ENCODE assay signal across 22 mouse cellular contexts in the genomic region with DNA sequence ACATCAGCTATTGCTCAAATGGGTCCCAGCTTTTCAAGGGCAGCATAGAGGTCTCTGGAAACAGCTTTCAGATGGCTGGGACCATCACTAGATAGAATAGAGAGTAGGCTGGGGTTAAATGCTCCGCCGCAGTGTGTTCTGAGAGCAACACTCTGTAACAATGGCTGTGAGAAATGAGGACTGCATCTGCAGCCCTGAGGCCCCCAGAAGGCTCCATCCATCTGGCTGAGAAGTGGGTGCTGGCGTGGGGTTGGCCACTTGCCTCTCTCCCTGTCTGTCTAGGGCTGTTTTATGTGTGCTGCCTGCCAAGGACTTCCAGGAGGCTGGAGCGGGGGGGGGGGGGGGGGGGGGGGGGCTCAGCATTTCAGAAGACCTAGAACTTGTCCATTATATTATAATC.
A peak's percentile ranks its signal among the peaks of the same experiment; 100 is the strongest.
DNase-seq lines count a peak whose midpoint lies in the region; ATAC-seq lines count a peak whose summit lies in the region.
"Had no signal": no experiment of that assay in that cellular context is flagged by ENCODE, and none has a peak within 500 bp of the region (broad histone marks: within the 10 kb centered on the region; RNA-seq: fewer than 3 reads in every experiment).

No protein-coding gene starts in this region.

- DNase-seq in cerebellum, adult 9-11 months, result peak; percentile 30
- no peak for DNase-seq in cerebellum, adult 8-10 months
- no peak for DNase-seq in neural tube, embryonic 10.5 days (ENCODE audit: extremely low spot score, low spot score)
- DNase-seq in kidney, postnatal 10 days, result no peak
- DNase-seq: adrenal gland, postnatal 14 days; heart, postnatal 10 days; liver, postnatal 0 days; spleen, adult 18-20 months; thymus, adult 18-20 months; thymus, postnatal 4 days had no signal

- H3K9ac ChIP-seq in intestine, embryonic 16.5 days (ENCODE audit: low read depth, low read length), result no peak overlapping the region
- no peak overlapping the region for H3K9ac ChIP-seq in intestine, embryonic 15.5 days
- H3K9ac ChIP-seq in neural tube, embryonic 13.5 days, result no peak overlapping the region
- H3K9ac ChIP-seq: hindbrain, embryonic 12.5 days; kidney, embryonic 15.5 days; liver, postnatal 0 days; neural tube, embryonic 12.5 days had no signal

- H3K27ac ChIP-seq in intestine, embryonic 16.5 days (ENCODE audit: low read length), result no peak overlapping the region
- no peak overlapping the region for H3K27ac ChIP-seq in intestine, embryonic 15.5 days
- 0 out of 2 replicates have a peak overlapping the region, but pooled peaks have one; percentile 46 for H3K27ac ChIP-seq in neural tube, embryonic 13.5 days (replicated peaks)
- H3K27ac ChIP-seq: embryonic facial prominence, embryonic 10.5 days; hindbrain, embryonic 12.5 days; kidney, embryonic 15.5 days; limb, embryonic 10.5 days; neural tube, embryonic 12.5 days had no signal

- no peak overlapping the region for H3K4me2 ChIP-seq in intestine, embryonic 16.5 days (ENCODE audit: low read depth, low read length)
- H3K4me2 ChIP-seq in intestine, embryonic 15.5 days (replicated peaks), result no peak overlapping the region
- no peak overlapping the region for H3K4me2 ChIP-seq in neural tube, embryonic 13.5 days
- H3K4me2 ChIP-seq: heart, embryonic 11.5 days; hindbrain, embryonic 12.5 days; kidney, embryonic 15.5 days; midbrain, embryonic 11.5 days; neural tube, embryonic 12.5 days had no signal

- no peaks in the 10 kb centered on the region for H3K36me3 ChIP-seq in intestine, embryonic 16.5 days (ENCODE audit: control insufficient read depth, insufficient read depth, low read length)
- H3K36me3 ChIP-seq in intestine, embryonic 15.5 days, result no peaks in the 10 kb centered on the region
- H3K36me3 ChIP-seq in neural tube, embryonic 13.5 days, result no peaks in the 10 kb centered on the region
- H3K36me3 ChIP-seq: embryonic facial prominence, embryonic 10.5 days; hindbrain, embryonic 12.5 days; kidney, embryonic 15.5 days; limb, embryonic 10.5 days; neural tube, embryonic 12.5 days had no signal

- 34% methylated on average over 4 of the region's 4 CpGs for WGBS in intestine, embryonic 16.5 days
- WGBS in intestine, embryonic 15.5 days, result 59% methylated on average over 3 of the region's 4 CpGs
- WGBS in neural tube, embryonic 13.5 days, result 64% methylated on average over 3 of the region's 4 CpGs

- no peak overlapping the region for H3K4me3 ChIP-seq in intestine, embryonic 16.5 days (ENCODE audit: low read length)
- H3K4me3 ChIP-seq in intestine, embryonic 15.5 days (replicated peaks), result no peak overlapping the region
- H3K4me3 ChIP-seq in neural tube, embryonic 13.5 days, result no peak overlapping the region
- H3K4me3 ChIP-seq: embryonic facial prominence, embryonic 10.5 days; hindbrain, embryonic 12.5 days; kidney, embryonic 15.5 days; limb, embryonic 10.5 days; neural tube, embryonic 12.5 days had no signal

- no peaks in the 10 kb centered on the region for H3K27me3 ChIP-seq in intestine, embryonic 16.5 days (replicated peaks; ENCODE audit: control insufficient read depth, insufficient read depth, low read length)
- no peaks in the 10 kb centered on the region for H3K27me3 ChIP-seq in intestine, embryonic 15.5 days (replicated peaks)
- no peaks in the 10 kb centered on the region for H3K27me3 ChIP-seq in neural tube, embryonic 13.5 days
- H3K27me3 ChIP-seq: CH12.LX; hindbrain, embryonic 12.5 days; neural tube, embryonic 12.5 days had no signal

- ATAC-seq in intestine, embryonic 16.5 days, result peak; percentile 36; the same call in 1 of the 2 replicates
- no peak for ATAC-seq in intestine, embryonic 15.5 days
- no peak for ATAC-seq in neural tube, embryonic 13.5 days (ENCODE audit: low read depth)
- ATAC-seq: intestine, postnatal 0 days; liver, postnatal 0 days had no signal

- peaks cover 16% of the 10 kb centered on the region; the same call in 1 of the 2 replicates for H3K4me1 ChIP-seq in intestine, embryonic 16.5 days (ENCODE audit: control insufficient read depth, insufficient read depth, low read length)
- peaks cover 10% of the 10 kb centered on the region for H3K4me1 ChIP-seq in intestine, embryonic 15.5 days (replicated peaks)
- peaks cover 40% of the 10 kb centered on the region for H3K4me1 ChIP-seq in neural tube, embryonic 13.5 days (replicated peaks)

- no peaks in the 10 kb centered on the region for H3K9me3 ChIP-seq in intestine, embryonic 16.5 days (ENCODE audit: control insufficient read depth, low read length)
- H3K9me3 ChIP-seq in intestine, embryonic 15.5 days, result no peaks in the 10 kb centered on the region
- no peaks in the 10 kb centered on the region for H3K9me3 ChIP-seq in neural tube, embryonic 13.5 days
- H3K9me3 ChIP-seq: embryonic facial prominence, embryonic 10.5 days; hindbrain, embryonic 12.5 days; kidney, embryonic 15.5 days; limb, embryonic 10.5 days; neural tube, embryonic 12.5 days had no signal
